Mouse (Mus musculus): Measurements from ENCODE around the gene Hoxb8.

Hoxb8 gene

GRCm38 (mm10) chr11:96281855-96282570 is at the start of gene Hoxb8:
TSS of gene Hoxb8 (plus strand) at chr11:96281905.
- DNase-seq (ENCODE audit: low spot score in 2 of 2) = no peak

GRCm38 (mm10) chr11:96234906-96235305 is 46.8 kb upstream of the Hoxb8 start:
- peak in 1 of 2 experiments; percentile 29 for DNase-seq (ENCODE audit: low spot score in 2 of 2)

- peak in 1 of 2 experiments; percentile 31 for DNase-seq (ENCODE audit: low spot score in 2 of 2)
Measured at GRCm38 (mm10) chr11:96240211-96240610, 41.5 kb upstream of the Hoxb8 start.

GRCm38 (mm10) chr11:96250901-96251300 is 30.8 kb upstream of the Hoxb8 start:
- no peak for DNase-seq (ENCODE audit: low spot score in 2 of 2)

- no peak for DNase-seq (ENCODE audit: low spot score in 2 of 2)
Measured at GRCm38 (mm10) chr11:96251480-96252031, 30.1 kb upstream of the Hoxb8 start.

GRCm38 (mm10) chr11:96252541-96253120 is 29.1 kb upstream of the Hoxb8 start:
- DNase-seq (ENCODE audit: low spot score in 2 of 2) = no peak

- no peak for DNase-seq (ENCODE audit: low spot score in 2 of 2)
Measured at GRCm38 (mm10) chr11:96254221-96254620, 27.5 kb upstream of the Hoxb8 start.

- no peak for DNase-seq (ENCODE audit: low spot score in 2 of 2)
Measured at GRCm38 (mm10) chr11:96255111-96255995, 26.4 kb upstream of the Hoxb8 start.

- no peak for DNase-seq (ENCODE audit: low spot score in 2 of 2)
Measured at GRCm38 (mm10) chr11:96255996-96256445, 25.7 kb upstream of the Hoxb8 start.

GRCm38 (mm10) chr11:96257141-96257540 is 24.6 kb upstream of the Hoxb8 start:
- DNase-seq (ENCODE audit: low spot score in 2 of 2) = no peak

GRCm38 (mm10) chr11:96259038-96259437 is 22.7 kb upstream of the Hoxb8 start:
- no peak for DNase-seq (ENCODE audit: low spot score in 2 of 2)

- DNase-seq (ENCODE audit: low spot score in 2 of 2) = no peak
Measured at GRCm38 (mm10) chr11:96259511-96259910, 22.2 kb upstream of the Hoxb8 start.

- DNase-seq (ENCODE audit: low spot score in 2 of 2) = no peak
Measured at GRCm38 (mm10) chr11:96260310-96260970, 21.3 kb upstream of the Hoxb8 start.

- no peak for DNase-seq (ENCODE audit: low spot score in 2 of 2)
Measured at GRCm38 (mm10) chr11:96261323-96261890, 20.3 kb upstream of the Hoxb8 start.

- no peak for DNase-seq (ENCODE audit: low spot score in 2 of 2)
Measured at GRCm38 (mm10) chr11:96262262-96262830, 19.4 kb upstream of the Hoxb8 start.

GRCm38 (mm10) chr11:96263636-96264389 is 17.9 kb upstream of the Hoxb8 start:
- no peak for DNase-seq (ENCODE audit: low spot score in 2 of 2)

- DNase-seq (ENCODE audit: low spot score in 2 of 2) = no peak
Measured at GRCm38 (mm10) chr11:96264390-96265020, 17.2 kb upstream of the Hoxb8 start.

- no peak for DNase-seq (ENCODE audit: low spot score in 2 of 2)
Measured at GRCm38 (mm10) chr11:96265954-96266353, 15.8 kb upstream of the Hoxb8 start.

Data from frontal cortex, postnatal 14 days (tissue).